Mouse (Mus musculus): ENCODE measurements at regions not wholly inside any gene's neighbourhood (a gene's known extent, or its start where the extent isn't known, plus 50 kb on each side); places are given as distances from the start of the nearest gene placed in this dataset.
"Not testable (repeated sequence)": the region's sequence is repeated elsewhere in the genome, so short reads cannot be mapped to it uniquely, and the experiment has no call there.

DNA sequence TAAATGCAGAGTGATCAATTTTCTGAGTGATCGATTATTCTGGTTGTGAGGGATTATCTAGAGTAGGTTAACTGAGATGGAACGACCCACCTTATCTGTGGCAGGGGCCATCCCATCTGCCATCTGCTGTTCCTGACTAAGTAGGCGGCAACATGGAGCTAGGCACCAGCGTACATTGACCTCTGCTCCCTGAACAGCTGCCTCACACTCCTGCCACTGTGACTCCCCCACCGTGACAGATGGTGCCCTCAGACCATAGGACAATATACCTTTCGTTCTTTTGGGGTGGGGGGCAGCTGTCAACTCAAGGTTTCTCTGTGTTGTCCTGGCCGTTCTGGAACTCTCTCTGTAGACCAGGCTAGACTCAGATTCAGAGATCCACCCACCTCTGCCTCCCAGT lies 262.7 kb downstream of the Prex1 start:
- no peak for DNase-seq (ENCODE audit: low read depth)
- TF ChIP-seq CTCF (IDR thresholded peaks at IDR 0.05; ENCODE audit: borderline replicate concordance, extremely low read depth, insufficient read depth, insufficient read length): no peak

GRCm38 (mm10) chr2:166450380-166450779 lies 263.3 kb downstream of the Prex1 start:
- DNase-seq (ENCODE audit: low read depth): peak; percentile 92
- TF ChIP-seq CTCF (IDR thresholded peaks at IDR 0.05; ENCODE audit: borderline replicate concordance, extremely low read depth, insufficient read depth, insufficient read length): no peak
- TF ChIP-seq POLR2A (IDR thresholded peaks at IDR 0.05; ENCODE audit: borderline replicate concordance, extremely low read depth, insufficient read depth, insufficient read length, poor library complexity, severe bottlenecking): no peak

DNA sequence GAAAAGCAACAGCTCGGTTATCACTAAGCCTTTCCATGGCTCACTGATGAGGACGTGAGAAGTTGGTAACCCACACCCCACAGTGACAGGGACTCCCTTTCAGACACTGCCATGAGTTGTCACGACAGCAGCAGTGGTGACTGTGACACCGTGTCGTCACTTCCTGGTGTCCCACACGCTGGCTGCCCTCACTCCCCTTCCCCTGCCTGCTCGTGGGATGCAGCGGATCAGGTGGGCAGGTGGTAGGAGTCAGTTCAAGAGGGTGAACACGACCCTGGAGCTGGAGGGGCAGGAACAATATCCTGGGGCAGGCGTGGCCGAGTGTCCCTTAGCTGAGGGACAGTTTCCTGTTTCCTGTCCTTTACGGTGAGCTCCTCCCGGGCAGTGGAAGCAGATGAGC lies 264.9 kb downstream of the Prex1 start:
- DNase-seq (ENCODE audit: low read depth): no peak
- no peak for TF ChIP-seq CTCF (IDR thresholded peaks at IDR 0.05; ENCODE audit: borderline replicate concordance, extremely low read depth, insufficient read depth, insufficient read length)
- TF ChIP-seq POLR2A (IDR thresholded peaks at IDR 0.05; ENCODE audit: borderline replicate concordance, extremely low read depth, insufficient read depth, insufficient read length, poor library complexity, severe bottlenecking): no peak

GRCm38 (mm10) chr2:166448161-166448560 lies 265.5 kb downstream of the Prex1 start:
- TF ChIP-seq CTCF (IDR thresholded peaks at IDR 0.05; ENCODE audit: borderline replicate concordance, extremely low read depth, insufficient read depth, insufficient read length): no peak
- no peak for TF ChIP-seq POLR2A (IDR thresholded peaks at IDR 0.05; ENCODE audit: borderline replicate concordance, extremely low read depth, insufficient read depth, insufficient read length, poor library complexity, severe bottlenecking)

GRCm38 (mm10) chr2:166446536-166446935 lies 267.1 kb downstream of the Prex1 start:
- no peak for DNase-seq (ENCODE audit: low read depth)

More at GRCm38 (mm10) chr2:166448161-166448560, 265.5 kb downstream of the Prex1 start:
- DNase-seq (ENCODE audit: low read depth): peak; percentile 88

DNA sequence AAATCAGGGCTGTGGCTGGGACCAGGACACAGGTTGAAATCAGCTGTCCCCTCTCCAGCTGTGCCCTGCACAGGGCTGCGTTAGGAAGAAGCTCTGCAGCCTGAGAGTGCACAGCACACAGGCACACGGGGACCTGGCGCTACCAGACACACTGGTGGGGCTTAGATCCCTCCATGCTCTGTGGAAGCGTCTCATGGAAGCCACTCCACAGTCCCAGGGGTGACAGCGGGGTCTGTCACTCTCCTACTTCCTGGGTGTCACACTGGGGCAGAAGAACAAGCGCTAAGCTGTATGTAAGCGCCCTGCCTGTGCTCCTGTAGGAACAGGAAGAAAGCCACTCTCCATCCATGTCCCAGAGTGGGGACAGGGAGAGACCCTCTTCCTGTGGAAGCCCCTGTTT lies 267.8 kb downstream of the Prex1 start:
- not testable (repeated sequence) for DNase-seq (ENCODE audit: low read depth)

More at GRCm38 (mm10) chr2:166446536-166446935, 267.1 kb downstream of the Prex1 start:
- TF ChIP-seq CTCF (IDR thresholded peaks at IDR 0.05; ENCODE audit: borderline replicate concordance, extremely low read depth, insufficient read depth, insufficient read length) (no peak), POLR2A (IDR thresholded peaks at IDR 0.05; ENCODE audit: borderline replicate concordance, extremely low read depth, insufficient read depth, insufficient read length, poor library complexity, severe bottlenecking) (no peak)

GRCm38 (mm10) chr2:166442997-166443396 lies 270.6 kb downstream of the Prex1 start:
- no peak for TF ChIP-seq CTCF (IDR thresholded peaks at IDR 0.05; ENCODE audit: borderline replicate concordance, extremely low read depth, insufficient read depth, insufficient read length)
- no peak for TF ChIP-seq POLR2A (IDR thresholded peaks at IDR 0.05; ENCODE audit: borderline replicate concordance, extremely low read depth, insufficient read depth, insufficient read length, poor library complexity, severe bottlenecking)
- DNase-seq (ENCODE audit: low read depth): peak; percentile 85

DNA sequence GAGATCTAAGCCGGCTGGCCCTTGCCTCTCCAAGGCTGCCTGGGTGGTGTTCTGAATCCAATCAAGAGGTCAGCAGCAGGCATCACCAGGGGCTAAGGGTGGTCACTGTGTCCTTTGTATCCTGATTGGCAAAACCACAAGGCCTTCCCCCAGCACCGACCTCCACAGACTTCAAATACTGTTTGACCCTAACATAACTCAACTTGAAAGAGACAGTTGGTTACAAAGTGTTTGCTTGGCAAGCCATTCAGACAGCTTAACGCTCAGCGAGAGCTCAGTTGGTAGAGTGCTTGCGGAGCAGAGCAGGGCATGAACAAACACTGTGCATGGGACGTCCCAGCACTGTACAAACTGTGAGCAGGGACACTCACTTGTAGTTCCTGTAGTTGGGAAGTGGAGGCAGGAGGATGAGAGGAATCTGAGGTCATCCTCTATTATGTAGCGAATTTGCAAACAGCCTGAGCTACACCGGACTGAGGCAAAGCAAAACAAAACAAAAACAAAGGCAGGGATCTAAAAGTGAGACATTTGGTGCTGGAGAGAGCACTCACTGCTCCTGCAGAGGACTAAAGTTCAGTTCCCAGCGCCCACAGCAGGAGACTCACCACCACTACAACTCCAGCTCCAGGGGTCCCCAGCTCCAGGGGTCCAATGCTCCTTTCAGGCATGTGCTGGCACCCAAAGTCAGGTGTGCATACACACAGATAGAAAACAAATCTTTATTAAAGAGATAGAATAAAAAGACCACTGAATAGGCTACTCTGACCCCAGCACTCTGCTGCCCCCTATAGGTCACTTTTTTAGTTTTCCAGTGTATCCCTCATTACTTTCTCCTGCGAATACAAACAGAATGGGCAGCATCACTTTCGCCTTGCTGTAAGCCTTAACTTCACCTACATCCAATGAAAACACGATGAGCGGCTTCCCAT lies 273.5 kb downstream of the Prex1 start:
- TF ChIP-seq POLR2A (IDR thresholded peaks at IDR 0.05; ENCODE audit: borderline replicate concordance, extremely low read depth, insufficient read depth, insufficient read length, poor library complexity, severe bottlenecking) (no peak), CTCF (IDR thresholded peaks at IDR 0.05; ENCODE audit: borderline replicate concordance, extremely low read depth, insufficient read depth, insufficient read length) (peak; percentile 45; the same call in 1 of the 2 replicates)
- DNase-seq (ENCODE audit: low read depth): no peak

GRCm38 (mm10) chr2:166438207-166438606 lies 275.4 kb downstream of the Prex1 start:
- DNase-seq (ENCODE audit: low read depth): peak; percentile 67

DNA sequence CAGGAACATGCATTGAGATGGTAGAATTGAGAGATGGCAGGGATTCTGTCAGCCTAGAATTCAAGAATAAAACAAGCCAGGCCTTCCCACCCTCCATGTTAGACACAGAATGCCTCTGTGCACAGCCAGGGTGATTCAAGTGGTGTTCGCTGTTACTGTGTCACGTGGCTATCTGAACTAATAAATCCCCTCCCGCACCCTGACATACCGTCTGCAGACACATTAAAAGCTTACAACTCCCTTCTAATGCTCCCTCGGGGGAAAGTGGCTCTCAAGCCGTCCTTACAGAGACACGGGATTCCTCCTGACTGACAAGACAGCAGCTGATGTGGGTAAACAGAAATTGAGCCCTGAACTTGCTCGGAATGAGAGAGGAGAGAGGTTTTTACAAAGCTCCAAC lies 279.1 kb downstream of the Prex1 start:
- DNase-seq (ENCODE audit: low read depth): peak; percentile 66
- TF ChIP-seq CTCF (IDR thresholded peaks at IDR 0.05; ENCODE audit: borderline replicate concordance, extremely low read depth, insufficient read depth, insufficient read length) (no peak), POLR2A (IDR thresholded peaks at IDR 0.05; ENCODE audit: borderline replicate concordance, extremely low read depth, insufficient read depth, insufficient read length, poor library complexity, severe bottlenecking) (no peak)

More at GRCm38 (mm10) chr2:166438207-166438606, 275.4 kb downstream of the Prex1 start:
- no peak for TF ChIP-seq CTCF (IDR thresholded peaks at IDR 0.05; ENCODE audit: borderline replicate concordance, extremely low read depth, insufficient read depth, insufficient read length)
- no peak for TF ChIP-seq POLR2A (IDR thresholded peaks at IDR 0.05; ENCODE audit: borderline replicate concordance, extremely low read depth, insufficient read depth, insufficient read length, poor library complexity, severe bottlenecking)

DNA sequence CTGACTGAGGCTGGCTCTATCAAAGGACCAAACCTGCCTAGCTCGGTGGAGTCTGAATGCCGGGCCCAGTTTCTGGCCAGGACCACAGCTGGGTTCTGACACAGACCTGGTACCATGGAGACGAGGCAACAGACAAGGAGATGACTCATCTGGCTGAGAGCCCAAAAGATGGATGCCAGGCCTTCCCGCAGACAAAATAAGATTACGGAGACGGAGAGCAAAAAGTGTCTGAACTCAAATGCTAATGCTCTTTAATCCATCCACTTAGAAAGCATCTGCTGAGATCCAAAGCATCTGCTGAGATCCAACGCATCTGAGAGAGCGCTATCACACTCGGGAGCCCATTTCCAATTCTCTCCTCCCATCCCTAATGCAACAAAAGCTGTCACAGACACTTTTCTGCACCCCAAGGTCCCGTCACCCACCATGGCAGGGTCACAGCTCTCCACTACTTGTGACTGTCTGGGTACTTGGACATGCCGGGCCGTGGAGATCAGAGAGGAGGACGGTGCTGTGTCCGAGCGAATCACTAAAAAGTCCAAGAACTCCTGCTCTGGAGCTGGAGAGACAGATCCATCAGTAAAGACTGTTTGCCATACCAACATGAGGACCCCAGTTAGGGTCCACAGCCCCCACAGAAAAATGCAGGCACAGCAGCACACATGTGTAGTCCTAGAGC lies 278.3 kb upstream of the Sulf2 start:
- no peak for TF ChIP-seq CTCF (IDR thresholded peaks at IDR 0.05; ENCODE audit: borderline replicate concordance, extremely low read depth, insufficient read depth, insufficient read length)
- TF ChIP-seq POLR2A (IDR thresholded peaks at IDR 0.05; ENCODE audit: borderline replicate concordance, extremely low read depth, insufficient read depth, insufficient read length, poor library complexity, severe bottlenecking): no peak
- DNase-seq (ENCODE audit: low read depth): peak; percentile 80

All from brain, embryonic 14.5 days (tissue).